Mouse (Mus musculus): ENCODE results near the gene Adora1.

Gene Adora1

GRCm38 (mm10) chr1:134213405-134213804 is 21.8 kb downstream of the Adora1 start:
- DNase-seq (ENCODE audit: low read depth, low spot score): no peak
- no peaks in the 10 kb centered on the region for H3K36me3 ChIP-seq (ENCODE audit: control insufficient read depth, insufficient read depth, low read length, poor library complexity, severe bottlenecking)
- H3K27me3 ChIP-seq (ENCODE audit: control insufficient read depth, insufficient read depth, low read length, poor library complexity, severe bottlenecking): no peaks in the 10 kb centered on the region

GRCm38 (mm10) chr1:134212351-134212750 is 22.9 kb downstream of the Adora1 start:
- DNase-seq (ENCODE audit: low read depth, low spot score): no peak
- Histone ChIP-seq H3K27me3 (ENCODE audit: control insufficient read depth, insufficient read depth, low read length, poor library complexity, severe bottlenecking) (no peaks in the 10 kb centered on the region), H3K36me3 (ENCODE audit: control insufficient read depth, insufficient read depth, low read length, poor library complexity, severe bottlenecking) (no peaks in the 10 kb centered on the region)

- Histone ChIP-seq H3K36me3 (ENCODE audit: control insufficient read depth, insufficient read depth, low read length, poor library complexity, severe bottlenecking) (no peaks in the 10 kb centered on the region), H3K27me3 (ENCODE audit: control insufficient read depth, insufficient read depth, low read length, poor library complexity, severe bottlenecking) (no peaks in the 10 kb centered on the region)
- DNase-seq (ENCODE audit: low read depth, low spot score): no peak
These were observed 23.6 kb downstream of the Adora1 start for GRCm38 (mm10) chr1:134211631-134212030.

GRCm38 (mm10) chr1:134211043-134211442 is 24.2 kb downstream of the Adora1 start:
- Histone ChIP-seq H3K36me3 (ENCODE audit: control insufficient read depth, insufficient read depth, low read length, poor library complexity, severe bottlenecking) (no peaks in the 10 kb centered on the region), H3K27me3 (ENCODE audit: control insufficient read depth, insufficient read depth, low read length, poor library complexity, severe bottlenecking) (no peaks in the 10 kb centered on the region)
- DNase-seq (ENCODE audit: low read depth, low spot score): no peak

- Histone ChIP-seq H3K36me3 (ENCODE audit: control insufficient read depth, insufficient read depth, low read length, poor library complexity, severe bottlenecking) (no peaks in the 10 kb centered on the region), H3K27me3 (ENCODE audit: control insufficient read depth, insufficient read depth, low read length, poor library complexity, severe bottlenecking) (no peaks in the 10 kb centered on the region)
- no peak for DNase-seq (ENCODE audit: low read depth, low spot score)
These were observed 25.0 kb downstream of the Adora1 start for GRCm38 (mm10) chr1:134210179-134210755.

- no peak for DNase-seq (ENCODE audit: low read depth, low spot score)
- Histone ChIP-seq H3K27me3 (ENCODE audit: control insufficient read depth, insufficient read depth, low read length, poor library complexity, severe bottlenecking) (no peaks in the 10 kb centered on the region), H3K36me3 (ENCODE audit: control insufficient read depth, insufficient read depth, low read length, poor library complexity, severe bottlenecking) (no peaks in the 10 kb centered on the region)
These were observed 29.1 kb downstream of the Adora1 start for GRCm38 (mm10) chr1:134206085-134206484.

GRCm38 (mm10) chr1:134205296-134206018 is 29.8 kb downstream of the Adora1 start:
- H3K27me3 ChIP-seq (ENCODE audit: control insufficient read depth, insufficient read depth, low read length, poor library complexity, severe bottlenecking): no peaks in the 10 kb centered on the region
- no peaks in the 10 kb centered on the region for H3K36me3 ChIP-seq (ENCODE audit: control insufficient read depth, insufficient read depth, low read length, poor library complexity, severe bottlenecking)
- no peak for DNase-seq (ENCODE audit: low read depth, low spot score)

GRCm38 (mm10) chr1:134204230-134204629 is 31.0 kb downstream of the Adora1 start:
- Histone ChIP-seq H3K27me3 (ENCODE audit: control insufficient read depth, insufficient read depth, low read length, poor library complexity, severe bottlenecking) (no peaks in the 10 kb centered on the region), H3K36me3 (ENCODE audit: control insufficient read depth, insufficient read depth, low read length, poor library complexity, severe bottlenecking) (no peaks in the 10 kb centered on the region)
- DNase-seq (ENCODE audit: low read depth, low spot score): no peak

- Histone ChIP-seq H3K36me3 (ENCODE audit: control insufficient read depth, insufficient read depth, low read length, poor library complexity, severe bottlenecking) (no peaks in the 10 kb centered on the region), H3K27me3 (ENCODE audit: control insufficient read depth, insufficient read depth, low read length, poor library complexity, severe bottlenecking) (no peaks in the 10 kb centered on the region)
- DNase-seq (ENCODE audit: low read depth, low spot score): peak; percentile 48
These were observed 33.3 kb downstream of the Adora1 start for GRCm38 (mm10) chr1:134201751-134202420.

- Histone ChIP-seq H3K36me3 (ENCODE audit: control insufficient read depth, insufficient read depth, low read length, poor library complexity, severe bottlenecking) (no peaks in the 10 kb centered on the region), H3K27me3 (ENCODE audit: control insufficient read depth, insufficient read depth, low read length, poor library complexity, severe bottlenecking) (no peaks in the 10 kb centered on the region)
- DNase-seq (ENCODE audit: low read depth, low spot score): no peak
These were observed 34.1 kb downstream of the Adora1 start for GRCm38 (mm10) chr1:134200998-134201686.

GRCm38 (mm10) chr1:134200481-134200880 is 34.8 kb downstream of the Adora1 start:
- no peaks in the 10 kb centered on the region for H3K36me3 ChIP-seq (ENCODE audit: control insufficient read depth, insufficient read depth, low read length, poor library complexity, severe bottlenecking)
- DNase-seq (ENCODE audit: low read depth, low spot score): no peak
- H3K27me3 ChIP-seq (ENCODE audit: control insufficient read depth, insufficient read depth, low read length, poor library complexity, severe bottlenecking): no peaks in the 10 kb centered on the region

GRCm38 (mm10) chr1:134198197-134198995 is 36.8 kb downstream of the Adora1 start:
- no peaks in the 10 kb centered on the region for H3K36me3 ChIP-seq (ENCODE audit: control insufficient read depth, insufficient read depth, low read length, poor library complexity, severe bottlenecking)
- no peak for DNase-seq (ENCODE audit: low read depth, low spot score)
- no peaks in the 10 kb centered on the region for H3K27me3 ChIP-seq (ENCODE audit: control insufficient read depth, insufficient read depth, low read length, poor library complexity, severe bottlenecking)

- H3K36me3 ChIP-seq (ENCODE audit: control insufficient read depth, insufficient read depth, low read length, poor library complexity, severe bottlenecking): no peaks in the 10 kb centered on the region
- H3K27me3 ChIP-seq (ENCODE audit: control insufficient read depth, insufficient read depth, low read length, poor library complexity, severe bottlenecking): no peaks in the 10 kb centered on the region
- no peak for DNase-seq (ENCODE audit: low read depth, low spot score)
These were observed 37.8 kb downstream of the Adora1 start for GRCm38 (mm10) chr1:134197325-134197982.

GRCm38 (mm10) chr1:134196386-134196785 is 38.8 kb downstream of the Adora1 start:
- H3K36me3 ChIP-seq (ENCODE audit: control insufficient read depth, insufficient read depth, low read length, poor library complexity, severe bottlenecking): no peaks in the 10 kb centered on the region
- no peaks in the 10 kb centered on the region for H3K27me3 ChIP-seq (ENCODE audit: control insufficient read depth, insufficient read depth, low read length, poor library complexity, severe bottlenecking)
- peak; percentile 94 for DNase-seq (ENCODE audit: low read depth, low spot score)

Data from splenic B cell, adult 2 months (primary cell).